Mouse (Mus musculus) cortical plate, adult 2 months (tissue): ENCODE results near the gene Lrrc41.

Experiments used
- CTCF ChIP-seq: fragments of 200-500 bp; IDR thresholded peaks from 2 replicates; pipeline ENCODE4 v1.5.1; 2011; ENCODE audit warnings: mild to moderate bottlenecking, control low read depth, low read length; ENCODE audit not compliant: insufficient read depth; ENCODE audit errors: extremely low read depth
- POLR2A ChIP-seq: fragments of 200-500 bp; IDR thresholded peaks from 2 replicates; pipeline ENCODE4 v1.6.1; 2011; ENCODE audit warnings: mild to moderate bottlenecking, low read length, control low read depth; ENCODE audit not compliant: insufficient read depth; ENCODE audit errors: extremely low read depth

GRCm38 (mm10) chr4:116127956-116128355 is 52.9 kb downstream of the Lrrc41 start:
- TF ChIP-seq CTCF: no peak
- no peak for TF ChIP-seq POLR2A
